Mouse (Mus musculus) kidney, adult 2 months (tissue): ENCODE results near the gene Tmed9. TPM values are rescaled to one million over a fixed set of nuclear protein-coding genes. Genes with fewer than 3 reads are reported as not detected.

ENCODE experiments used
- DNase-seq: peaks from one replicate; pipeline ENCODE4 v3.0.0; 2021
- H3K27ac ChIP-seq: fragments of 200-500 bp; 2 replicates; pipeline ENCODE4 v1.5.1; 2012; ENCODE audit warnings: low read depth, low read length, control low read depth, inconsistent platforms; ENCODE audit not compliant: insufficient read depth
- H3K27me3 ChIP-seq: fragments of 200-500 bp; replicated peaks from 2 replicates; pipeline ENCODE4 v1.6.1; 2012; ENCODE audit warnings: mild to moderate bottlenecking, moderate library complexity, low read length, inconsistent platforms; ENCODE audit not compliant: control insufficient read depth, insufficient read depth
- H3K36me3 ChIP-seq: fragments of 200-500 bp; 2 replicates; pipeline ENCODE4 v1.6.1; 2012; ENCODE audit warnings: mild to moderate bottlenecking, moderate library complexity, low read length, inconsistent platforms; ENCODE audit not compliant: control insufficient read depth, insufficient read depth
- H3K4me1 ChIP-seq: fragments of 200-500 bp; 2 replicates; pipeline ENCODE4 v1.6.1; 2011; ENCODE audit warnings: low read length; ENCODE audit not compliant: control insufficient read depth, insufficient read depth
- H3K4me3 ChIP-seq: fragments of 200-500 bp; 2 replicates; pipeline ENCODE4 v1.5.1; 2011; ENCODE audit warnings: mild to moderate bottlenecking, low read depth, low read length, control low read depth; ENCODE audit not compliant: insufficient read depth
- CTCF ChIP-seq: fragments of 200-500 bp; conservative IDR thresholded peaks from 2 replicates; pipeline ENCODE4 v1.5.1; 2011; ENCODE audit warnings: low read depth, mild to moderate bottlenecking, control low read depth, low read length, moderate library complexity, mixed read lengths; ENCODE audit not compliant: insufficient read depth, insufficient read length
- POLR2A ChIP-seq: fragments of 200-500 bp; IDR thresholded peaks from one replicate; pipeline ENCODE4 v1.6.1; 2011; ENCODE audit warnings: low read depth, low read length, control low read depth
- WGBS: fragments of 180-500 bp; shearing (Covaris S2); methylation state at CpG from one replicate; pipeline ENCODE4 v1.1.7; 2018; 5-methylcytosine and 5-hydroxymethylcytosine counted together
- polyA plus RNA-seq: library from polyadenylated mRNA; depleted of rRNA; stranded (reverse); fragments of >200 nt; gene quantifications from 2 replicates; pipeline ENCODE4 v1.2.3, GENCODE M21; 2012

The Tmed9 gene
- polyA plus RNA-seq, 1 experiment, result 92.5 TPM

DNA sequence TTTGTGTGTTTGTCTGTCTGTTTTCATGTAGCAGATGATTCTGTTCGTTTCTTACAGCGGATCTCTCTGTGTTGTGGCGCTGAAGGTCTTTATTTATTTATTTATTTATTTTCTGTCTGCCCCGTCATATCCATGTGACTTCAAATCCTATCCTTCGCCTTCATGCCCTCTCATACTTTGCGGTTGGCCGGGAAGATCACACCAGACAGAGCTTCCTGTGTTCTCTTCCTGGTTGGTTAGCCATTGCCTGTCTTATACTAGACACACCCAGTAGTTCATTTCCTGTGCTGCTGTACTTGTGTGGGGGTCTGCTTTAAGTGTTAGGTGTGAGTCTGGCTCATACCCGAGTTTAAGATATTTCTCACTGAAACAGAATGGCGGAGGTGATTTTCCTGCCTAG lies 27.1 kb downstream of the Tmed9 start:
- Histone ChIP-seq H3K27ac (no peak overlapping the region), H3K4me1 (peaks cover 4% of the 10 kb centered on the region; the same call in 1 of the 2 replicates), H3K36me3 (no peaks in the 10 kb centered on the region), H3K27me3 (no peaks in the 10 kb centered on the region), H3K4me3 (peak overlapping the region; percentile 98)
- 7% methylated on average over 9 of the region's 9 CpGs for WGBS
- peak; percentile 32 for DNase-seq
- TF ChIP-seq CTCF (no peak), POLR2A (no peak)

GRCm38 (mm10) chr13:55601611-55602010 lies 28.1 kb downstream of the Tmed9 start:
- no peak overlapping the region for H3K27ac ChIP-seq
- H3K4me1 ChIP-seq, result peaks cover 4% of the 10 kb centered on the region; the same call in 1 of the 2 replicates
- peak; percentile 82 for TF ChIP-seq CTCF
- no peak for TF ChIP-seq POLR2A
- peak; percentile 77 for DNase-seq
- WGBS, result 3% methylated on average over 3 of the region's 3 CpGs
- no peaks in the 10 kb centered on the region for H3K27me3 ChIP-seq
- H3K4me3 ChIP-seq, result no peak overlapping the region
- no peaks in the 10 kb centered on the region for H3K36me3 ChIP-seq

DNA sequence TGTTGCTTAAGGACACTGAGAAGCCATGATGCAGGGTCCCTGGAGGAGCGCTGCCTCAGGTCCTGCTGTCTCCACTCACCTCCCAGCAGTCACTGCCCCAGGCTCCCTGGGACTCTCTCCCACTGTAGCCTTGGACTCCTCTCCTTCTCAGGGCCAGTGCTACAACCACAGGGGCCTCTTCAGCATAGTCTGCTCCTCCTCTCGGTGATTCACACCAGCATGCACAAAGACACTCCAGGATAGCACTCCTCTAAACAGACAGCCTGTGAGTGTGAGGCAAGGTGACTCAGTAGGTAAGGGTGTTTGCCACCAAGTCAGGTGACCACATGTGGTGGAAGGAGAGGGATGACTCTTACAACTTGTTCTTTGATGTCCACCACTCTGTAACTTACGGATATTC lies 31.1 kb downstream of the Tmed9 start:
- DNase-seq, result no peak
- Histone ChIP-seq H3K36me3 (no peaks in the 10 kb centered on the region), H3K27ac (no peak overlapping the region), H3K4me1 (0 out of 2 replicates have a peak, but pooled peaks cover under 1% of the 10 kb centered on the region), H3K27me3 (no peaks in the 10 kb centered on the region), H3K4me3 (no peak overlapping the region)
- no peak for TF ChIP-seq POLR2A
- TF ChIP-seq CTCF, result no peak
- 93% methylated on average over 3 of the region's 3 CpGs for WGBS

DNA sequence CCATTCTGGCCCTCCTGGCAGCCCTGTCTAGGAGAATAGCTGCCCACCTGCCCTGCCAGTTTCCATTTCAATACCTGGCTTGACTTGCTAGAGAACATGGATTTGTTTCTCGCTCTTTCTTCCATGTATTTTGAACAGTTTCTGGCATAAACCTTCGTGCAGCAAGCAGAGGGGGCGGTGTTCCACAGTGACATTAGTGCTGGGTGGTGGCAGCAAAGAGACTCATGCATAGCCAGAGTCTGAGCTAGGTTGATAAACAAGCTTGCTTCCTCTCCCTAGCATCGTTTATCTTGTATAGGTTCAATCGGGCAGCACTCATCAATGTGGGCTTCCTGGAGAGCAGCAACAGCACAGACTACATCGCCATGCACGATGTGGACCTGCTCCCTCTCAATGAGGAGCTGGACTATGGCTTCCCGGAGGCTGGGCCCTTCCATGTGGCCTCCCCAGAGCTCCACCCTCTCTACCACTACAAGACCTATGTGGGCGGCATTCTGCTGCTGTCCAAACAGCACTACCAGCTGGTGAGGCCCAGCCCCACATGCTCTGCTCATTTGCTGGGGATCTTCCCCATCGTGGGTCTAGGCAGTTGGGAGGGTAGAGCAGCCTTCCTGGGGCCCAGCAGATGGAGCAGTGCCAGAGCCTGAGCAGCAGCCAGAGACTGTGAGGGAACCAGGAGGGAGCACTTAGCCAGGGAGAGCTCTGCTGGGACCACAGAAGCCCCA lies 33.5 kb downstream of the Tmed9 start:
- TF ChIP-seq POLR2A, result no peak
- no peak for TF ChIP-seq CTCF
- no peaks in the 10 kb centered on the region for H3K4me1 ChIP-seq
- no peaks in the 10 kb centered on the region for H3K36me3 ChIP-seq
- DNase-seq, result no peak
- H3K4me3 ChIP-seq, result no peak overlapping the region
- no peaks in the 10 kb centered on the region for H3K27me3 ChIP-seq
- no peak overlapping the region for H3K27ac ChIP-seq
- WGBS, result 78% methylated on average over 10 of the region's 10 CpGs

DNA sequence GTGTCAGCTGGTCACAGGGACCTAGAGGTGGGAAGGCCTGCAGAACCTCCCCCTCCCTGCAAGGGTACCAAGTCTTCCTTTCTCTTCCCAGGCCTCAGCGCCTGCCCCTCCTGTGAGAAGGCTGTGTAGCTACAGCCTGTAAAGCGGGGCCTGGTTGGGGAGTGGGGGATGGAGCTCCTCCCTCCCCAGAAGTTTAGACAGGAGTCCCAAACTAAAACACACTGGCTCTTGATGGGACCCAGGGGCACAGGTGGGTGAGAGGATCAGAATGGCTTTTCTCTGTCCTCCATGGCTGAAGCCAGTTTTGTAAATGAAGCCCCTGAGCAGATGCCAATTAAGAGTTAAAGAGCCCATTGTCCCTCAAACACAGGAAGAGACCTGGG lies 34.1 kb downstream of the Tmed9 start:
- 87% methylated on average over 2 of the region's 2 CpGs for WGBS
- no peaks in the 10 kb centered on the region for H3K36me3 ChIP-seq
- H3K27ac ChIP-seq, result no peak overlapping the region
- no peaks in the 10 kb centered on the region for H3K4me1 ChIP-seq
- no peaks in the 10 kb centered on the region for H3K27me3 ChIP-seq
- TF ChIP-seq POLR2A, result no peak
- TF ChIP-seq CTCF, result no peak
- H3K4me3 ChIP-seq, result no peak overlapping the region
- DNase-seq, result no peak

DNA sequence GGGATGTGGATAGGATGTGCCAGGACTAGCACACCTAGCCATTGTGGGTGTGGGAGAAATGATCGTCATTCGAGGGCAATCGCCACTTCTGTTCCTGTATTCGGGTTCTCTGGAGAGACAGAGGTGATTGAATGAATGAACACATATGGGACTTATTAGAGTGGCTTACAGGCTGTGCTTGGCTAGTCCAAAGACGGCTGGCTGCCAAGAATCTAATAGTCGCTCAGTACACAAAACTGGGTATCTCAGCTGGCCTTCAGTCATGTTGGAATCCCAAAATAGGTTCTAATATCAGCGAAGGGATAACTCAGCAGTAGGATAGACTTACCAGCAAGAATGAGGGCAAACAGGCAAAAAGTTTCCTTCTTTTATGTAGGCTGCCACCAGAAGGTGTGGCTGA lies 38.5 kb downstream of the Tmed9 start:
- no peak overlapping the region for H3K4me3 ChIP-seq
- WGBS, result 90% methylated on average over 7 of the region's 7 CpGs
- no peak for DNase-seq
- H3K27ac ChIP-seq, result no peak overlapping the region
- H3K27me3 ChIP-seq, result no peaks in the 10 kb centered on the region
- H3K36me3 ChIP-seq, result no peaks in the 10 kb centered on the region
- H3K4me1 ChIP-seq, result no peaks in the 10 kb centered on the region
- no peak for TF ChIP-seq CTCF
- TF ChIP-seq POLR2A, result no peak

GRCm38 (mm10) chr13:55613471-55613870 lies 39.9 kb downstream of the Tmed9 start:
- 28% methylated on average over 5 of the region's 5 CpGs for WGBS
- TF ChIP-seq POLR2A (no peak), CTCF (no peak)
- Histone ChIP-seq H3K4me3 (no peak overlapping the region), H3K36me3 (no peaks in the 10 kb centered on the region), H3K27ac (no peak overlapping the region), H3K4me1 (no peaks in the 10 kb centered on the region), H3K27me3 (no peaks in the 10 kb centered on the region)
- peak; percentile 39 for DNase-seq

- WGBS, result 74% methylated on average over 4 of the region's 4 CpGs
- no peaks in the 10 kb centered on the region for H3K36me3 ChIP-seq
- DNase-seq, result peak; percentile 9
- no peaks in the 10 kb centered on the region for H3K27me3 ChIP-seq
- H3K4me3 ChIP-seq, result no peak overlapping the region
- TF ChIP-seq CTCF (no peak), POLR2A (no peak)
- H3K4me1 ChIP-seq, result 0 out of 2 replicates have a peak, but pooled peaks cover 4% of the 10 kb centered on the region
- no peak overlapping the region; the same call in 1 of the 2 replicates for H3K27ac ChIP-seq
Observed at GRCm38 (mm10) chr13:55619328-55619727, 45.8 kb downstream of the Tmed9 start.
